Mouse (Mus musculus): ENCODE results near the gene Dupd1.

Dupd1 gene

GRCm38 (mm10) chr14:21720430-21721205 lies 6.2 kb upstream of the Dupd1 start:
- DNase-seq: no peak

- DNase-seq: peak; percentile 55
Observed at GRCm38 (mm10) chr14:21719646-21720383, 5.4 kb upstream of the Dupd1 start.

GRCm38 (mm10) chr14:21711231-21711630 lies 3.1 kb downstream of the Dupd1 start:
- DNase-seq: no peak

- peak; percentile 31 for DNase-seq
Observed at GRCm38 (mm10) chr14:21709545-21709944, 4.8 kb downstream of the Dupd1 start.

GRCm38 (mm10) chr14:21706759-21707571 lies 7.4 kb downstream of the Dupd1 start:
- DNase-seq: no peak

GRCm38 (mm10) chr14:21705462-21705861 lies 8.9 kb downstream of the Dupd1 start:
- no peak for DNase-seq

- no peak for DNase-seq
Observed at GRCm38 (mm10) chr14:21703255-21703654, 11.1 kb downstream of the Dupd1 start.

GRCm38 (mm10) chr14:21702691-21703090 lies 11.7 kb downstream of the Dupd1 start:
- no peak for DNase-seq

GRCm38 (mm10) chr14:21696186-21696830 lies 18.1 kb downstream of the Dupd1 start:
- no peak for DNase-seq

- no peak for DNase-seq
Observed at GRCm38 (mm10) chr14:21695020-21695419, 19.4 kb downstream of the Dupd1 start.

GRCm38 (mm10) chr14:21691070-21691469 lies 23.3 kb downstream of the Dupd1 start:
- DNase-seq: no peak

- DNase-seq: peak; percentile 81
Observed at GRCm38 (mm10) chr14:21686376-21687279, 27.7 kb downstream of the Dupd1 start.

- no peak for DNase-seq
Observed at GRCm38 (mm10) chr14:21685411-21686146, 28.8 kb downstream of the Dupd1 start.

GRCm38 (mm10) chr14:21683834-21684233 lies 30.5 kb downstream of the Dupd1 start:
- DNase-seq: no peak

GRCm38 (mm10) chr14:21682681-21683129 lies 31.7 kb downstream of the Dupd1 start:
- peak; percentile 94 for DNase-seq

- DNase-seq: peak; percentile 73
Observed at GRCm38 (mm10) chr14:21679631-21680201, 34.7 kb downstream of the Dupd1 start.

GRCm38 (mm10) chr14:21678509-21679285 lies 35.7 kb downstream of the Dupd1 start:
- peak; percentile 71 for DNase-seq

GRCm38 (mm10) chr14:21676223-21676622 lies 38.2 kb downstream of the Dupd1 start:
- DNase-seq: no peak

- no peak for DNase-seq
Observed at GRCm38 (mm10) chr14:21674471-21674870, 39.9 kb downstream of the Dupd1 start.

- no peak for DNase-seq
Observed at GRCm38 (mm10) chr14:21673100-21673499, 41.3 kb downstream of the Dupd1 start.
